9 mouse cellular contexts compared by ENCODE assay signal in genomic region chr3:68646387-68647130, GRCm38 (mm10). TPM values are rescaled to one million over a fixed set of nuclear protein-coding genes. Genes with fewer than 3 reads are reported as not detected.
DNase-seq lines count a peak whose midpoint lies in the region; ATAC-seq lines count a peak whose summit lies in the region.
"Had no signal": no experiment of that assay in that cellular context is flagged by ENCODE, and none has a peak within 500 bp of the region (broad histone marks: within the 10 kb centered on the region; RNA-seq: fewer than 3 reads in every experiment).

No protein-coding gene starts in this region.

- no peaks in the 10 kb centered on the region for H3K9me3 ChIP-seq in midbrain, embryonic 15.5 days
- H3K9me3 ChIP-seq: midbrain, embryonic 12.5 days had no signal

- H3K27ac ChIP-seq in midbrain, embryonic 15.5 days = no peak overlapping the region
- H3K27ac ChIP-seq: midbrain, embryonic 12.5 days had no signal

- no peaks in the 10 kb centered on the region for H3K27me3 ChIP-seq in midbrain, embryonic 15.5 days (replicated peaks)
- H3K27me3 ChIP-seq: midbrain, embryonic 12.5 days had no signal

- 88% methylated on average over 6 of the region's 6 CpGs for WGBS in midbrain, embryonic 15.5 days

- no peak overlapping the region for H3K9ac ChIP-seq in midbrain, embryonic 15.5 days
- H3K9ac ChIP-seq: midbrain, embryonic 12.5 days had no signal

- no peak overlapping the region for H3K4me2 ChIP-seq in midbrain, embryonic 15.5 days
- H3K4me2 ChIP-seq: midbrain, embryonic 12.5 days had no signal

- no peak for ATAC-seq in midbrain, embryonic 15.5 days (replicated peaks)
- no peak for ATAC-seq in erythroid progenitor cell, adult 5-6 weeks (replicated peaks; ENCODE audit: low FRiP score, poor library complexity, severe bottlenecking)

- H3K4me3 ChIP-seq in midbrain, embryonic 15.5 days = no peak overlapping the region
- H3K4me3 ChIP-seq: midbrain, embryonic 12.5 days had no signal

- peak; percentile 33 to 38 for DNase-seq in cerebellum, postnatal 10 days
- DNase-seq in cerebellum, adult 11-12 months = no peak
- peak; percentile 3 for DNase-seq in ovary, postnatal 14 days (ENCODE audit: low spot score)
- no peak for DNase-seq in ovary, postnatal 10 days (ENCODE audit: low spot score)
- peak; percentile 12 to 23 for DNase-seq in lung, adult 18-20 months
- DNase-seq in thymus, postnatal 14 days = peak; percentile 75

- H3K36me3 ChIP-seq in midbrain, embryonic 15.5 days (replicated peaks) = no peaks in the 10 kb centered on the region
- H3K36me3 ChIP-seq: midbrain, embryonic 12.5 days had no signal

- no peaks in the 10 kb centered on the region for H3K4me1 ChIP-seq in midbrain, embryonic 15.5 days
- H3K4me1 ChIP-seq: midbrain, embryonic 12.5 days had no signal

RNA-seq across cellular contexts. Expression of gene Il12a, which starts 43.9 kb away (rescaled TPM):
- polyA plus RNA-seq in midbrain, embryonic 15.5 days (2015; fragmentation: Nextera tagmentation; extraction: Ambion mirVana) = not detected in 2 replicates
- 4.6 and 19.8 TPM in 2 replicates for total RNA-seq in erythroid progenitor cell, adult 5-6 weeks (2015; ENCODE audit: low replicate concordance)
- 3.1 and 10.4 TPM in 2 replicates for total RNA-seq in erythroid progenitor cell, adult 5-6 weeks (2017; ENCODE audit: low replicate concordance)
- polyA plus RNA-seq: midbrain, embryonic 12.5 days had no signal

Comparison
In these comparisons a context has a peak if more than half of its experiments do, and no peak if none do; other contexts are left out.
1. DNase-seq: peak in cerebellum, postnatal 10 days (2 of 2), ovary, postnatal 14 days (single experiment), lung, adult 18-20 months (2 of 2) and thymus, postnatal 14 days (single experiment); none in cerebellum, adult 11-12 months (single experiment) and ovary, postnatal 10 days (single experiment).